Mouse (Mus musculus) adrenal gland, adult (tissue): ENCODE results near the gene Foxp1.

Source experiments
- DNase-seq, 2 experiments: peaks; one replicate each; pipeline ENCODE4 v3.0.0; 2022 to 2023; ENCODE audit warnings: low spot score in 1 of 2; ENCODE audit not compliant: inconsistent age in 2 of 2

Gene Foxp1

DNA sequence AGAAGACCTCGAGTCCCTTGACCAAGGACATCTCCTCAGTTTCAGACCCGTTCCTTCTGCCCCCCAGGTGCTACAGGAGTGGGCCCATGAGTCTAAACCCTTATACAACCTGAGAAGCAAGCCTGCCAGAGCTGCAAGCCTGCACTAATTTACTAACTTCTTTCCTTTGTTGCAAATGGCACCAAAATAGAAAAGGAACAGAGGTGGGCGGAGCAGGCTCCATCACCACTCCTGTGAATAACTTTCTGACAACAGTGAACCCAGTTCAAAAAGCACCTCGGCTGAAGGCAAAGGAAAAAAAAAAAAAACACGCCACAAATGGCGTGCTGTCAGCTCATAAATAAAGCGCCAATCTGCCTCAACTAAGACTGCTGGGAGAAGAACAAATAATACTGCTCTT is 81.4 kb downstream of the Foxp1 start:
- no peak for DNase-seq

DNA sequence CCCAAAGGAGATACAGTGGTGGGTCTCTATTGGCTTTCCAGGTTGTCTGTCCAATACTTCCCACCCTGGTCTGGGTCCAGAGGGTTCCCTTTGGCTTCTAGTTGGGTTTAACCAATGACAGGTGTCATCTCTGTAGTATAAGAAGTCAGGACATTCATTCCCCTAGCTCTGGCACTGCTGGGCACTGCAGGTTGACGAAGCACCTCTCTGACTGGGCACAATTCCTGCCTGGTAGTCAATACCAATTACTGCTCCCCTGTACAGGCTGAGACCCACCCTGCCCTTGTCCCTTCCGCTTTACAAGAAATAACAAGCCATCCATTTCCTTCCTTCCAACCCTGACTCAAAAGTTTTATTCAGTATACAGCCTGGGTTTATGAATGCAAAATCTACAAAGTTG is 81.9 kb downstream of the Foxp1 start:
- no peak for DNase-seq

DNA sequence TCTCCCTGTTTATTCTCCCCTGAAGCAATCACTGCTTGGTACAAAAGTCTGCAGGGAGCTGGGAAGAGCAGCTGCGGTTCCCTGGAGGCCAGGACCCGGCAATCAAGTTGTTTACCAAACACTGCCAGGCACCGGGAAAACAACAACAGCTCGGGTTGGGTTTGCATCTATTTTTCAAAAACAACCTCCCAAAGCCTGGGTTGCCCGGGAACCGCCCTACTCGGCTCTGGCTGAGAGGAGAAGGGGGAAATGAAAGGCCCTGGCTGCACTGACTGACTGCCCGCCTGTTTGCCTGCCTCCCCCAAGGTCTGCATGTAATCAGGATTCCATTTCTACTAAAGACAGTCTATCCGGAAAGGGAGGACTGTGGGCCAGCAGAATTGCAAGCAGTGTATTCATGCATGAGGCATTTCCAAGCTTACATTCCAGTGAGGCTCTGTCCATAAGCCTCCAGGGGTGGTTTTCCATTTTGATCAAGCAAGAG is 82.6 kb downstream of the Foxp1 start:
- peak; percentile 29 to 70 for DNase-seq

DNA sequence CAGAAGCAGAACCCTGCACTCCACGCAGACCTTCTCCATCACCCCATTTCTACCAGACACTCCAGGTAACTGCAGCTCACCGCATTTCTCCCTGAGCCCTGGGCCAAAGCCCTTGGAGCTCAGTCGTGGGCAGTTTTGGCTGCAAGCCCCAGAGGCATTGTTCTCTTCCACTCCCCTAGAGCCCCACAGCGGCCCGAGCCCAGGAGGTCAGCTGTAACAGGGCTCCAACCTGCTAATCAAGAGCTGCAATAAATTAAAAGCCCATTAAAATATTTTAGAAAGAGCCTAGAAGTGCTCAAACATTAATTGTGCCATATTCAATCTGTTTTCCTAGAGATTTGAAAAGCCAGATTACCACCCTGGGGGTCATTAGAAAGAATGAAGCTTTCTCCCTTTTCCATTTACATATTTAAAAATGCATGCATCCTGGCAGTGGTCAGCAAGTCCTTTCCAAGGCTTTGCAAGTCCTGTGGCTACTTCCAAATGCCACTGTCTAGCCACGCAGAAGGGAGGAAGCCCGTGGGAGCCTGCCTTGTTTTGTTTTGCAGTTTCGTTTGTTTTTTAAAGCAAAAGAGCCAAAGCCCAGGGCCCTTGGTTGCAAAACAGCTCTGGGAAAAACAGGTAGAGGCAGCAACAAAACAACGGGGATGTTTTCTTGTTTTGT is 83.2 kb downstream of the Foxp1 start:
- DNase-seq: peak in 1 of 2 experiments; percentile 46

DNA sequence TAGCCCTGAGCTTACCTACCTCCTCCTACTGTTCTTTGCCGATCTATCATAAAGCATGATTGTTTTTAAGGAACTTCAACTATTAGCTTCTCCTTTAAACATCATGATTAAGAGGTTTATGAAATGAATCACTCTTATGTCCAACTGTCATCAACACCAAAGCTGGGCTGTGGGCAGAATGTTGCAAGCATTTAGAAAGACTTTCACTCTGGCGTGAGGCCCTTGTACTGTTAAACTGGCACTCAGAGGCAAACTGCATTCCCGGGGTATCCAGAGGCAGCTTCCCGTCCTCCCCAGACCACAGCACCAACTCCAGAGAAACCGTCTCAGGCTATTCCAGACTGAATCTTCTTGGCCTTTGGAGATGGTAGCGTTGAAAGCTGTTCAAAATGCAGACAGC is 86.2 kb downstream of the Foxp1 start:
- peak in 1 of 2 experiments; percentile 59 for DNase-seq

DNA sequence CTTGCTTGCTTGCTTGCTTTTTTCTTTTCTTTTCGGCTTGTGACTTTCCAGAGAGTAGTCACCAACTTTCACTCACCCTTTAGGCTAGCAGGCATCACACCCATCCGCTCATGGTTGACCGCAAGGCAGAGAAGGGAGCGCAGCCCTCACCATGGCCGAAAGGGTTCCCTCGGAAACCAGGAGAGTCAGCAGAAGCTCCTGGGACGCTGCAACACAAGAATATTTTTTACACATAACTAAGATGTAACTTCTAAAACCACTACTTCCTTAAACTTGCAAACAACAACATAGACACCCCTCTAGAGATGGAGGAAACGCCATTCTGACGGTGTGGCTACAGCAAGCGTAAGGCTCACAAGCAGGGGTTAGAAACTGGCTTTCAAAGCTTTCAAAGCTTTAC is 87.4 kb downstream of the Foxp1 start:
- no peak for DNase-seq

DNA sequence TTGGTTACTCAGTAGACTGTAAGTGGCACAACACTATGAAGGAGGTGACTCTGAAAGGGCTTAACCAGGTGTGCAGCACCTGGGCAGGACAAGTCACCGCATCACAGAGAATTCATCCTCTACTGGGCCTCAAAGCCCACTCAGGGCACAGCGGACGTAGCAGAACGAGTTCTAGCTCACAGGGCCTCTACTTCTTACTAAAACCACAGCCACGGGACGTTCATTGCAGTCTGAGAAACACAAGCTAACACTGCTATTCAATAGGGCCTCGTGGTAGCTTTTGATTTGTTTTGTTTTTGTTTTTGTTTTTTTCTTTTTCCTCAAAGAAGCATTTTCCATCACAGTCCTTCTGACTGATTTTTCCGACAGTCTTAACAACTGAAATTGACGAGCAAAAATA is 89.5 kb downstream of the Foxp1 start:
- no peak for DNase-seq

DNA sequence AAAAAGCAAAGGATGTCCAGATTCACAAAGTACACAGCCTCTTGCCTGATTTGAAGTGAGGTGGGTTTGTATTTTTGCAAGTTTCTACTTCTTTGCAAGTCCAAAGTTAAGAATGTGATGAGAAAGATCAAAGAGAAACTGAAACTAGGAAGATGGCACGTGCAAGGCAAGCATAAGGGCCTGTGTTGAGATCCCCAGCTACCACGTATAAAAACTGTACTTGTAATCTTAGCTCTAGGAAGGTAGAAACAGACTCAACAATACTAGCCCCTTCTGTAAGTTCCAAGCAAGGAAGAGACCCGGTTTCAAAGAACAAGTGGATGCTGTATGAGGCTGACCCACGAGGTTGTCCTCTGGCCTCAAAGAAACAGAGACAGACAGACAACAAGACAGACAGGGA is 90.6 kb downstream of the Foxp1 start:
- peak in 1 of 2 experiments; percentile 60 for DNase-seq

DNA sequence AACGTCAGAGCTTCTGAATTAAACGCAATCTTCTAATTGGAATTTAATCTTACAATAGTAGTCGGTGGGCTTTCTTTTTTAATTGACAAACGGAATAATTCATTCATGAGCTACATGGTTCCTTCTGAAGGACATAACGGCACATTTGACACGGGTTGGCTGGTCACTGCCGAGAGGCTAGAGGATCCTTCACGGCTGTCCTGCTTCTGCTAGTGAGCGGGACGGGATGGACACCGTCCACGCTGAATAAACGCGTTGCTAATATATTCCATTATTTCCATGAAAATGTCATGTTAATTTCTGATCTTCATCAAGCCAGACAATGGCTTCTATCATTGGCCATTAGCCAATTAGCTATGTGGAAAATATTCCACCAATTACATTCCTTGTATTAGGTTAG is 92.0 kb downstream of the Foxp1 start:
- DNase-seq: no peak

DNA sequence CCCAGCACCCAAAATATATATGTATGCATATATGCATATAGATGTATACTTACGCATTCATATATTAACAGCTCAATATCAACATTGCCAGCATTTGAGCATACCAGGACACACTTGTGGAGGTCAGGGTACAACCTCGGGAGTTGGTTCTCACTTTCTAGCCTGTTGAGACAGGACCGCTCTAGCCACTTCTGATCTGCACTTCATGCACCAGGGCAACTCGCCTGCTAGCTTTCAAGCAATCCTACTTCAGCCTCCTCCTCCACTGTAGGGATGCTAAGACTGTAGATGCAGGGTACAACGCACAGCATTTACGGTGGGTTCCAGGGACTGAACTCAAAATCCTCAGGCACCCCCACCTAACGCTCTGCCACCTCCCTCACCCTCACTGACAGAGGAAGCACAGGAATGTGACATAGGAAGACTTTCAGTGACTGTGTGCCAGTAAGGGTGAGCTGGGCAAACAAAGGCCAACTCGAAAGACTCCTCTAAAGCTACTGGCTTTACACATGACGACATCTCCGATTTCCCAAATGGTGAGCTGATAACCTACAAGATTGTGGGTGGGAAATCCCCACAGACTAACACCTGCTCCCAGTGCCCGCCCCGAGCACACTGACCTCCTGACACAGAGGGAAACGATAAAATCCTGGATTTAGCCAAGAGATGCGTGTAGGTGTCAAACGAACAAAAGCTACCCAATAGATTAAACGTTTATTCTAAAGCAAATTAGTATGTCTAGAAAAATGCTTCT is 93.0 kb downstream of the Foxp1 start:
- DNase-seq: no peak

DNA sequence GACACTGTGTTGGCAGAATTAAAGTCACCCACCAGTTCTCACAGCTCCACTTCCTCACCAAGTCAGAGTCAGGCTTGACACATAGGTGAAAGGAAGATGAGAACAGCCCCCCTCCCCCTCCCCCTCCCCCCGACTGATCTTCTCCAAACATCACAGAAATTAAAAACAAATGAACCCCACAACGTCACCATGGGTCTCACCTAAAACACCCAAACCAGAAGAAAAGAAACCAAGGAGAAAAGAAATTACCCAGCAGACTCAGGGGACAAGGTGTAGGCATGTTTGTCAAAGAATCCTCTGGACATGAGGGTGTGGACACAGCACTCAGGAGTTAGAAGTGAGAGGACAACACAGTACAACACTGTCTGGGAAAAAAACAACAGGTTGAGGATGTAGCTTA is 93.6 kb downstream of the Foxp1 start:
- no peak for DNase-seq

DNA sequence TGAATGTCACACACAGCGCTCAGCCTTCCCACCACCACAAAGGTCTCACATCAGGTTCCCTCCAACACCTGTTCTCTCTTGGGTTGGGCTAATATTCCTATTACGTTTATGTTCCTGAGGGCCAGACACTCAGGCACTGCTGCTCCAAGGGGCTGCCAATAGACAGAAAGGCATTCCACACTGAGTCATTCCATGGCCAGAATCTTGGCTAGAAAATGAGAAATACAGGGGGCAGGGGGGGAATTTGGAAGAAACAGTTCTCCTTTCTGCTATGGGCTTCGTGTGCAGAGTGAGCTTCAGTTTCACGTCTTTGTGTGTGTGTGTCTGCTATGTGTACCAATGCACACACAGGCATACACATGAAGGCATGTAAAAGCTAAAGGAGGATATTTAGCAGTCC is 95.2 kb downstream of the Foxp1 start:
- DNase-seq: no peak

DNA sequence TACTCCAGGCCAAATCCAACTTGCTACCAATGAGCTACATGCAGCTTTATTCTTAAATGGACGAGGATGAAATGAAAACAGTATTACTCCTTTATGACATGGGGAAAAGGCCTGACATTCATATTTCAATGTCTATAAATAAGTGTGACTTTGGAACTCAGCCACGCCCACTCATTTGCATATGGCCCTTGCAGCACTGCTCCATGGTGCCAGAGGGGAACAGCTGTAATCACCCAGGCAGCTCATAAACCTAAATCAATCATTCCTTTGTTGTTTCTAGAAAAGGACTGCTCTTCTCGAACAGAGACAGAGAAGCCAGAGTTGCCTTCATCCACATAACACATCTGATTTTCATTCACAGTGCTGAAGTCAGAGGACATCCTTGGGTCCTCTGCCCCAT is 97.5 kb downstream of the Foxp1 start:
- no peak for DNase-seq

DNA sequence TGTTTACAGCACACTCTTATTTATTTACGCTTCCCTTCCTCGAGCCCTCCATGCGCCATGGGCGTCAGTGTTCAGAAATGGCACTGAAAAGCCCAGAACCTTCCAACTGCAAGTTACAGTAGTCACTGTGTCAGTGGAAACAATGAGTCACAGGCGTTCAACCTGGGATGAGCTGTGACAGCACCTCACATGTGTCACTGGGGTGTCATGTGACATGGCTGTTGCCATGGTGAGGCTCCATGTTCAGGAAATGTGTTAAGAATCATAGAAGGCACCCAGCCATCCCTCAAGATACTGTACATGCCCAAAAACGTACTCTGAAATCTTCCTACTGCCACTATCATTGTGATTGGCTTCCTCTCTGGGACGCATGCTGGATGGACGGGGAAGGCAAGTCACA is 101.9 kb downstream of the Foxp1 start:
- DNase-seq: peak; percentile 50 to 81

DNA sequence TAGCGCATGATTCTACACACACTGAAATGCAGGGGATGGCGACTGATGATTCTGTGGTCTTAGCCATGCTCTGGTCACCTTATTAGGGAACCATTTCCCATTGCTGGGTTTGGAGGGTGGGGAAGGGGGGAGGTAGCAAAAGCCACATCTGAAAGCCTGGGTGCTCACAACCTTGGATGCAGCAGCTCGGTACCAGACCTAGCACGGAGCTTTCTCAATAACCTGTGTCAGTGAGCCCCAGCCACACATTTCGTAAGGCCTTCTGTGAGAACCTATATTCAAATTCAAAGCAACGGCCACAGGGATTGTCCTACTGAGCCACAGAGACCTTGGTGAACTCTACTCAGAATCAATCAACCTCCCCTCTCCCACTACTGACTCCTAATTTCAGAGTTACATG is 109.9 kb downstream of the Foxp1 start:
- DNase-seq: no peak

DNA sequence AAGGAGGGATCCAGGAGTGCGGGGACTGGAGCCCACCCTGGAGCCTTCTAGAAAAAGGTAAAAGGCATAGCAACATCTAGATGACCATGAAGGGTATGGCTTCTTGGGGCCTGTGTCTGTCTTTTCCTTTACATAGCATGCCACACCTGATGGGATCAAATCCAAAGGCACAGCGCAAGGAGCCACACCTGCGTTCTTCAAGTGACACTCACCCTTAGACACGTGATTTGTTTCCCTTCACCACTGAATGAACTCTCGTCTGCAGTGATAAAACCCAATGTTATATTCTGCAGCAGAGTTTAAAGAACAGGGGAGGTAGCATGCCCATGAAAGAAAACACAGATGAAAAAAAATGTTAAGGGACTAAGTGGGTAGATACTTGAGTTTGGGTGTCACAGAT is 112.9 kb downstream of the Foxp1 start:
- DNase-seq: no peak

DNA sequence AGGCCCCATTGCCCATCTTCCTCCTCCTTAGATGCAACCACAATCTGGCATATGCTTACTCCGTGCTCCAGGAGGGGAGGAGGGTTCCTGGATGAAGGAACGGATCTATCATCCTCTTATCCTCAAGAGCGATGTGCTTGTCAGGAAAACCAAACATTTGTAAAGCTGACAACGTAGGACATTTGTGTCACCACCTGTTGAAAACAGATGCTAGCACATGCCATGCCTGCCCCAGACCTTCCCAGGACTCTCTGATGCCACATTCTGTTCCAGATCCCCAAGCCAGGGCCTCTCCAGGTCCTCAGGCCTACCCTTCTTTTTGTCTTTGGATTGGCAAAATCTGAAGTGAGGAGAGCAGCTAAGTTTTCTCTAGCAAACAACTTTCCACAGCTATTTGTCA is 113.6 kb downstream of the Foxp1 start:
- DNase-seq: no peak

DNA sequence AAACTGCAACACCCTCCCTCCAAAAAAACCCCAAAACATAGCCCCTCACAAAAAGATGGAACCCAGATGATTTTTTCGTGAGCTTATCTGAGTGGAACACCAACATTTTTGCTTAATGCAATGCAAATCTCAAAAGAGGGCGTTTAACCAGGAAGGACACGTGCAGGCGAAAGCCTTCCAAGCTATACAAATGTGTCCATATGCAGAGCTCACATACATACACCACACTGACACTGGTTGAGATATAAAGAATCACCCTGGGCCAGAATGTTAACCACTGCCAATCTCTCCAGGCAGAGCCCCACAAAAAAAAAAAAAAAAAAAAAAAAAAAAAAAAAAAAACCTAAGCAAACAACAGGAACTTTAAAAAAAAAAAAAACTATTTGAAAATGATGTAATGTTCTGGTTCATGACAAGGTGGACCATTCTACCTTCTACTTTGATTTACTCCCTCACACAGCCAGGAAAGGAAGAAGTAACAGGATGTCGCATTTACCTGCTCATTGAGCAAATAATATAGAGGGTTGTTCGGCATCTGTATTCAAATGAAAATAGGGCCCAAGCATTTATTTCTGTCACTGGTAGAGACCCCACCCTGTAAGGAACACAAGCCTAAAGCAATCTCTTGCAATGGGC is 118.6 kb downstream of the Foxp1 start:
- DNase-seq: no peak

DNA sequence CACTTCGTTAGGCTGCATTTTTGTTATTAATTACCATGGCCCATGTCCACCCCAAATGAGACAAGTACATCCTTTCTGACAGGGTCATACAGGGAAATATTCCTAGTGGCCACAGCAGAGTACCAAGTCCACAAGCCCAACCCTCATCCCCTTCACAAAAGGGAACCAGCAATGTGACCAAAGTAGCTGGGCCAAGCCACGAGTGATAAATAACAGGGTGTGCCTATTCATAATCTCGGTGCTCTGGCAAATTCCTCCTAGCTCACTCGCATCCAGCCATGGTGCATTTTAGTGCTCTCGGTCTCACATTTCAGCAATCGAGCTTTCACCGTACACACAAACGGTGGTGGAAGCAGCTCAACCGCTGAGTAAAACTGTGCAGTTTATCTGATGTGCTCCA is 119.6 kb downstream of the Foxp1 start:
- DNase-seq: no peak

DNA sequence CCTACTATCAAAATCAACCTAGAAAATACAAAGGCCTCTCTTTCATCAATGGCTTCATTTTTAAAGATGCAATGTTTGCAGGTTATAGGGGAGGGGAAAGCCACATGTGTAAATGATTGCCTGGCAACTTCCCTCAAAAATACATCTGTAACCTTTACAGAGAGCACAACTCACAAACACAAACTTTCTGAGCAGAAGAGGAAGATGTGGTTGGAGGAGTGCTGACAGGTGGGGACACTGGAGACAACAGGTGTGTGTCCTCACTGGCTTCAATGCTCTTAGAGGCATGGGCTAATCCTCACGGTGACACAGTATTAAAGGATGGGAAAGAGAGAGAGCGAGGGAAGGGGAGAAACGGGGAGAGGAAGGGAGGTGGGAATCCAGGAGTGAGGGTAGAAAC is 120.2 kb downstream of the Foxp1 start:
- no peak for DNase-seq

DNA sequence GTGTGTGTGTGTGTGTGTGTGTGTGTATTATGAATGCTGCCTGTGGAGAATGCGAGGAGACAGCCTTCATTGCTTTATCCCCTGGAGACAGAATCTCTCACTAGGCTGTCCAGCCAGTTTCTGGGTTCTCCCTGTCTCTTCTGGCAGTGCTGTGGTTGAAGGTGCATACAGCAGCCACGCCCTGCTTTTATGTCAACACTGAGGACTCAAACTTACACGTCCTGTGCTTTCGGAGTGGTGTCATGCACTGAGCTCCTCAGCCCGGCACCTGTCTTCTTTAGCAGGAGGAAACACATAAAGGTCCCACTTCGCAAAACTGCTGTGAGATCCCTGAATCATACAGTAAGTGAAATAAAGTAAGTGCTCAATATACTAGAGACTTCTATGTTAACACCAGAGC is 120.7 kb downstream of the Foxp1 start:
- no peak for DNase-seq

DNA sequence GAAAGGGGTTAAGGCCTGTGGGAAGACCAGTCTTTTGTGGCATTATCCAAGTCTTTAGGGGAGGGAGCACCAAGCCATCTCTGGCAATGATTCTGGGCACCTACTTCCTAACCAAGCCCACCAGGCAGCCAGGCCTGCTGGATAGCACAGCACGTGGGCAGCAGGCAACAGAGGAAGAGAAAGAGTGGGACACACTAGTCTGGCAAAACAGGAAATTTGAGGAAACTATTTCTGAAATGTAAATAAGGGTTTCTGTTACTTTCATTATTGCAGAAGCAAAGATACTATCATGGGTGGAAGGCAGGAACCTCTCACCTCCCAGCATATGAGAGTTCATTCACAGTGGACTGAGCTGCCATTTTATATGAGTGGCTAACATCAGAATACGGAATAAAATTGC is 121.3 kb downstream of the Foxp1 start:
- DNase-seq: no peak
